Mouse (Mus musculus) bone marrow, adult 2 months (tissue): ENCODE data around the gene Cdkl5.

ENCODE experiments used
- CTCF ChIP-seq: fragments of 200-500 bp; IDR thresholded peaks from 2 replicates; pipeline ENCODE4 v1.5.1; 2011; ENCODE audit warnings: low read length, control low read depth; ENCODE audit not compliant: control insufficient read depth, insufficient read depth
- POLR2A ChIP-seq: fragments of 200-500 bp; IDR thresholded peaks from 2 replicates; pipeline ENCODE4 v1.6.1; 2011; ENCODE audit warnings: low read depth, mild to moderate bottlenecking, control low read depth, low read length, borderline replicate concordance; ENCODE audit not compliant: control insufficient read depth

- no peak for TF ChIP-seq CTCF
- no peak for TF ChIP-seq POLR2A
Observed at GRCm38 (mm10) chrX:160944722-160945121, 49.8 kb downstream of the Cdkl5 start.
